Comparison of ENCODE assay signal across 8 mouse cellular contexts in genomic region chr17:46031621-46032211, GRCm38 (mm10). TPM values are rescaled to one million over a fixed set of nuclear protein-coding genes. Genes with fewer than 3 reads are reported as not detected.
DNase-seq lines count a peak whose midpoint lies in the region; ATAC-seq lines count a peak whose summit lies in the region.

No protein-coding gene starts in this region.

- peak; percentile 63 for DNase-seq in NIH3T3 (ENCODE audit: low read depth)
- peak; percentile 76 to 77 for DNase-seq in cerebellum, postnatal 10 days
- peak; percentile 66 to 77 for DNase-seq in gastrocnemius, adult 8-10 months (ENCODE audit: low spot score in 2 of 2)
- peak; percentile 64 for DNase-seq in hindlimb bud, embryonic 11.5 days (ENCODE audit: extremely low spot score, low read depth, low spot score)
- peak; percentile 59 to 60 for DNase-seq in left cerebral cortex, postnatal 36 days (ENCODE audit: low spot score in 2 of 2)
- DNase-seq in right cerebral cortex, postnatal 4 days = peak; percentile 58

- ATAC-seq in megakaryocyte progenitor cell, adult 5-6 weeks (replicated peaks; ENCODE audit: poor library complexity) = peak; percentile 17
- no peak for ATAC-seq in megakaryocyte-erythroid progenitor cell, adult 5-6 weeks (replicated peaks; ENCODE audit: low FRiP score, low TSS enrichment, poor library complexity, severe bottlenecking)

- intact Hi-C loops in left cerebral cortex, postnatal 36 days (cut with DNase I) = loop anchor here (1.0 to 5.0 kb wide), 3 partner anchors 81 to 296 kb away; partner anchors contain the start of gene Mrps18a

RNA-seq across cellular contexts. Expression of gene Vegfa, which starts 0.5 kb away (rescaled TPM):
- total RNA-seq in gastrocnemius, adult 8-10 months (2022) = 100 to 1,000 TPM in 3 of 4 experiments, 10 to 100 TPM in 1; 88.9 to 165 (median 110) TPM
- 100 to 1,000 TPM in 1 of 2 experiments, 10 to 100 TPM in 1; 70.0 to 117 TPM for total RNA-seq in left cerebral cortex, postnatal 36 days (2021)
- total RNA-seq in megakaryocyte progenitor cell, adult 5-6 weeks (2015) = 32.8 and 38.3 TPM in 2 replicates
- total RNA-seq in megakaryocyte progenitor cell, adult 5-6 weeks (2017) = 47.8 and 54.2 TPM in 2 replicates
- 8.8 and 12.5 TPM in 2 replicates for total RNA-seq in megakaryocyte-erythroid progenitor cell, adult 5-6 weeks (2014; fragmentation: Nextera tagmentation)
- total RNA-seq in megakaryocyte-erythroid progenitor cell, adult 5-6 weeks (2017) = 15.2 and 17.2 TPM in 2 replicates
